Mouse (Mus musculus) forebrain, embryonic 11.5 days (tissue): Measurements from ENCODE around the gene Celf2. TPM values are rescaled to one million over a fixed set of nuclear protein-coding genes. Genes with fewer than 3 reads are reported as not detected.

Experiments used
- ATAC-seq: fragments of 200-750 bp; cut with Nextera tagmentation; replicated peaks from 2 replicates; pipeline ENCODE4 v1.8.0; 2017; ENCODE audit warnings: moderate TSS enrichment; ENCODE audit not compliant: low FRiP score
- DNase-seq: peaks from one replicate; pipeline ENCODE4 v3.0.0-alpha.2; 2017; ENCODE audit warnings: low spot score
- H3K27ac ChIP-seq: fragments of 300-500 bp; sonication (generic); 2 replicates; pipeline ENCODE4 v1.5.1; 2014; ENCODE audit warnings: low read depth, low read length
- H3K27me3 ChIP-seq: fragments of 300-500 bp; sonication (generic); 2 replicates; pipeline ENCODE4 v1.6.1; 2014; ENCODE audit warnings: mild to moderate bottlenecking, low read length, mixed read lengths; ENCODE audit not compliant: control insufficient read depth, insufficient read depth
- H3K36me3 ChIP-seq: fragments of 300-500 bp; sonication (generic); 2 replicates; pipeline ENCODE4 v1.6.1; 2014; ENCODE audit warnings: mild to moderate bottlenecking, low read length, moderate library complexity, mixed read lengths; ENCODE audit not compliant: control insufficient read depth, insufficient read depth
- H3K4me1 ChIP-seq: fragments of 300-500 bp; sonication (generic); replicated peaks from 2 replicates; pipeline ENCODE4 v1.6.1; 2014; ENCODE audit warnings: low read length, mixed read lengths; ENCODE audit not compliant: control insufficient read depth, insufficient read depth
- H3K4me2 ChIP-seq: fragments of 300-500 bp; sonication (generic); 2 replicates; pipeline ENCODE4 v1.6.1; 2014; ENCODE audit warnings: low read depth, mild to moderate bottlenecking, low read length, moderate library complexity, mixed read lengths; ENCODE audit not compliant: severe bottlenecking
- H3K4me3 ChIP-seq: fragments of 300-500 bp; sonication (generic); 2 replicates; pipeline ENCODE4 v1.5.1; 2014; ENCODE audit warnings: low read depth, low read length
- H3K9ac ChIP-seq: fragments of 300-500 bp; sonication (generic); 2 replicates; pipeline ENCODE4 v1.6.1; 2014; ENCODE audit warnings: low read length
- H3K9me3 ChIP-seq: fragments of 300-500 bp; sonication (generic); 2 replicates; pipeline ENCODE4 v1.6.1; 2016; ENCODE audit warnings: low read length, mixed read lengths; ENCODE audit not compliant: control insufficient read depth
- WGBS: fragments of 180-500 bp; shearing (Covaris S2); extraction: QIAGEN DNeasy Blood & Tissue Kit; methylation state at CpG from one replicate; pipeline ENCODE4 v1.1.7; 2014; 5-methylcytosine and 5-hydroxymethylcytosine counted together
- polyA plus RNA-seq: library from polyadenylated mRNA; unstranded; fragments of >200 nt; fragmentation: Nextera tagmentation; extraction: Ambion mirVana; gene quantifications from 2 replicates; pipeline ENCODE4 v1.2.1, GENCODE M21; 2014

Celf2 gene
- polyA plus RNA-seq, 1 experiment from 2014 or later: 116 TPM

GRCm38 (mm10) chr2:6572976-6573375 is 936.4 kb downstream of the Celf2 start:
- H3K36me3 ChIP-seq: no peaks in the 10 kb centered on the region
- no peaks in the 10 kb centered on the region for H3K9me3 ChIP-seq
- DNase-seq: no peak
- no peak overlapping the region for H3K27ac ChIP-seq
- H3K27me3 ChIP-seq: no peaks in the 10 kb centered on the region
- H3K4me3 ChIP-seq: no peak overlapping the region
- 87% methylated on average over 5 of the region's 5 CpGs for WGBS
- no peak overlapping the region for H3K9ac ChIP-seq
- no peak for ATAC-seq
- H3K4me1 ChIP-seq: no peaks in the 10 kb centered on the region
- no peak overlapping the region for H3K4me2 ChIP-seq

GRCm38 (mm10) chr2:6569040-6569542 is 940.3 kb downstream of the Celf2 start:
- WGBS: 89% methylated on average over 1 of the region's 1 CpGs
- Histone ChIP-seq H3K4me2 (no peak overlapping the region), H3K4me3 (no peak overlapping the region), H3K27ac (no peak overlapping the region), H3K9ac (no peak overlapping the region), H3K36me3 (no peaks in the 10 kb centered on the region), H3K27me3 (no peaks in the 10 kb centered on the region), H3K9me3 (no peaks in the 10 kb centered on the region), H3K4me1 (no peaks in the 10 kb centered on the region)
- no peak for DNase-seq
- no peak for ATAC-seq

GRCm38 (mm10) chr2:6565175-6565574 is 944.2 kb downstream of the Celf2 start:
- DNase-seq (no peak), ATAC-seq (no peak)
- H3K9ac ChIP-seq: no peak overlapping the region
- H3K27ac ChIP-seq: no peak overlapping the region
- H3K4me2 ChIP-seq: no peak overlapping the region
- no peaks in the 10 kb centered on the region for H3K27me3 ChIP-seq
- H3K9me3 ChIP-seq: no peaks in the 10 kb centered on the region
- 87% methylated on average over 3 of the region's 3 CpGs for WGBS
- H3K4me1 ChIP-seq: no peaks in the 10 kb centered on the region
- H3K36me3 ChIP-seq: no peaks in the 10 kb centered on the region
- no peak overlapping the region for H3K4me3 ChIP-seq

GRCm38 (mm10) chr2:6561337-6561736 is 948.0 kb downstream of the Celf2 start:
- ATAC-seq: no peak
- Histone ChIP-seq H3K36me3 (no peaks in the 10 kb centered on the region), H3K4me1 (no peaks in the 10 kb centered on the region), H3K9me3 (no peaks in the 10 kb centered on the region), H3K27me3 (no peaks in the 10 kb centered on the region), H3K4me3 (no peak overlapping the region), H3K27ac (no peak overlapping the region), H3K9ac (no peak overlapping the region), H3K4me2 (no peak overlapping the region)
- 91% methylated on average over 3 of the region's 3 CpGs for WGBS
- DNase-seq: no peak

GRCm38 (mm10) chr2:6560802-6561201 is 948.6 kb downstream of the Celf2 start:
- WGBS: 96% methylated on average over 3 of the region's 3 CpGs

GRCm38 (mm10) chr2:6559581-6559980 is 949.8 kb downstream of the Celf2 start:
- WGBS: 86% methylated on average over 2 of the region's 2 CpGs
- H3K4me2 ChIP-seq: no peak overlapping the region
- H3K4me3 ChIP-seq: no peak overlapping the region
- no peak overlapping the region for H3K9ac ChIP-seq
- no peaks in the 10 kb centered on the region for H3K27me3 ChIP-seq
- H3K4me1 ChIP-seq: no peaks in the 10 kb centered on the region
- ATAC-seq: no peak
- H3K36me3 ChIP-seq: no peaks in the 10 kb centered on the region
- H3K27ac ChIP-seq: no peak overlapping the region
- H3K9me3 ChIP-seq: no peaks in the 10 kb centered on the region
- no peak for DNase-seq

More at GRCm38 (mm10) chr2:6560802-6561201, 948.6 kb downstream of the Celf2 start:
- H3K4me1 ChIP-seq: no peaks in the 10 kb centered on the region
- DNase-seq (no peak), ATAC-seq (no peak)
- no peaks in the 10 kb centered on the region for H3K9me3 ChIP-seq
- H3K9ac ChIP-seq: no peak overlapping the region
- no peaks in the 10 kb centered on the region for H3K36me3 ChIP-seq
- no peaks in the 10 kb centered on the region for H3K27me3 ChIP-seq
- no peak overlapping the region for H3K27ac ChIP-seq
- H3K4me2 ChIP-seq: no peak overlapping the region
- no peak overlapping the region for H3K4me3 ChIP-seq

- no peak for DNase-seq
- H3K4me1 ChIP-seq: no peaks in the 10 kb centered on the region
- ATAC-seq: no peak
- no peak overlapping the region for H3K4me2 ChIP-seq
- H3K4me3 ChIP-seq: no peak overlapping the region
- H3K36me3 ChIP-seq: no peaks in the 10 kb centered on the region
- H3K9ac ChIP-seq: no peak overlapping the region
- 86% methylated on average over 14 of the region's 14 CpGs for WGBS
- H3K27ac ChIP-seq: no peak overlapping the region
- H3K27me3 ChIP-seq: no peaks in the 10 kb centered on the region
- no peaks in the 10 kb centered on the region for H3K9me3 ChIP-seq
Observed at GRCm38 (mm10) chr2:6558303-6559254, 950.8 kb downstream of the Celf2 start.

GRCm38 (mm10) chr2:6557749-6558148 is 951.6 kb downstream of the Celf2 start:
- ATAC-seq: no peak
- no peaks in the 10 kb centered on the region for H3K36me3 ChIP-seq
- H3K27me3 ChIP-seq: no peaks in the 10 kb centered on the region
- no peak overlapping the region for H3K4me2 ChIP-seq
- 88% methylated on average over 3 of the region's 3 CpGs for WGBS
- H3K27ac ChIP-seq: no peak overlapping the region
- H3K4me1 ChIP-seq: no peaks in the 10 kb centered on the region
- no peak overlapping the region for H3K4me3 ChIP-seq
- DNase-seq: no peak
- H3K9me3 ChIP-seq: no peaks in the 10 kb centered on the region
- H3K9ac ChIP-seq: no peak overlapping the region

- Histone ChIP-seq H3K36me3 (no peaks in the 10 kb centered on the region), H3K4me2 (no peak overlapping the region), H3K27me3 (no peaks in the 10 kb centered on the region), H3K27ac (no peak overlapping the region), H3K4me3 (no peak overlapping the region), H3K4me1 (no peaks in the 10 kb centered on the region), H3K9ac (no peak overlapping the region), H3K9me3 (no peaks in the 10 kb centered on the region)
- ATAC-seq (no peak), DNase-seq (no peak)
- WGBS: 93% methylated on average over 2 of the region's 2 CpGs
Observed at GRCm38 (mm10) chr2:6556913-6557312, 952.5 kb downstream of the Celf2 start.
